Mouse (Mus musculus): ENCODE data around the gene Tcp1. TPM values are rescaled to one million over a fixed set of nuclear protein-coding genes. Genes with fewer than 3 reads are reported as not detected.
"Not testable (repeated sequence)": the region's sequence is repeated elsewhere in the genome, so short reads cannot be mapped to it uniquely, and the experiment has no call there.

Tcp1 gene
- polyA plus RNA-seq, 1 experiment from 2014 or later = 356 TPM

GRCm38 (mm10) chr17:12940151-12940805 is 24.8 kb downstream of the Tcp1 start, which contains the start of gene Acat3:
Gene Acat3 (minus strand): TSS chr17:12940600.
- Histone ChIP-seq H3K36me3 (peaks cover 23% of the 10 kb centered on the region), H3K4me3 (replicated peaks) (peak within 1 kb of the TSS; percentile 35), H3K9ac (no peak within 1 kb of the TSS), H3K27me3 (no peaks in the 10 kb centered on the region), H3K4me1 (peaks cover 11% of the 10 kb centered on the region), H3K9me3 (replicated peaks) (no peaks in the 10 kb centered on the region), H3K27ac (replicated peaks) (no peak within 1 kb of the TSS), H3K4me2 (replicated peaks) (peak within 1 kb of the TSS; percentile 59)
- 9% methylated on average over 27 of the region's 27 CpGs for WGBS
- ATAC-seq (ENCODE audit: insufficient number of reproducible peaks, low FRiP score, low TSS enrichment, low read depth) = peak; percentile 81; the same call in 1 of the 2 replicates

- H3K27me3 ChIP-seq = no peaks in the 10 kb centered on the region
- 68% methylated on average over 8 of the region's 8 CpGs for WGBS
- no peak for ATAC-seq (ENCODE audit: insufficient number of reproducible peaks, low FRiP score, low TSS enrichment, low read depth)
These were observed 26.2 kb downstream of the Tcp1 start for GRCm38 (mm10) chr17:12941543-12942260.

GRCm38 (mm10) chr17:12942459-12943162 is 27.1 kb downstream of the Tcp1 start:
- Histone ChIP-seq H3K9ac (no peak overlapping the region), H3K4me1 (peaks cover 11% of the 10 kb centered on the region), H3K4me2 (replicated peaks) (no peak overlapping the region), H3K27ac (replicated peaks) (no peak overlapping the region), H3K27me3 (no peaks in the 10 kb centered on the region), H3K4me3 (replicated peaks) (no peak overlapping the region), H3K36me3 (peaks cover 37% of the 10 kb centered on the region), H3K9me3 (replicated peaks) (no peaks in the 10 kb centered on the region)
- ATAC-seq (ENCODE audit: insufficient number of reproducible peaks, low FRiP score, low TSS enrichment, low read depth) = no peak
- WGBS = 91% methylated on average over 6 of the region's 6 CpGs

More at GRCm38 (mm10) chr17:12941543-12942260, 26.2 kb downstream of the Tcp1 start:
- Histone ChIP-seq H3K36me3 (peaks cover 33% of the 10 kb centered on the region), H3K9me3 (replicated peaks) (no peaks in the 10 kb centered on the region), H3K4me1 (peaks cover 11% of the 10 kb centered on the region), H3K4me2 (replicated peaks) (no peak overlapping the region), H3K4me3 (replicated peaks) (no peak overlapping the region), H3K27ac (replicated peaks) (no peak overlapping the region), H3K9ac (no peak overlapping the region)

DNA sequence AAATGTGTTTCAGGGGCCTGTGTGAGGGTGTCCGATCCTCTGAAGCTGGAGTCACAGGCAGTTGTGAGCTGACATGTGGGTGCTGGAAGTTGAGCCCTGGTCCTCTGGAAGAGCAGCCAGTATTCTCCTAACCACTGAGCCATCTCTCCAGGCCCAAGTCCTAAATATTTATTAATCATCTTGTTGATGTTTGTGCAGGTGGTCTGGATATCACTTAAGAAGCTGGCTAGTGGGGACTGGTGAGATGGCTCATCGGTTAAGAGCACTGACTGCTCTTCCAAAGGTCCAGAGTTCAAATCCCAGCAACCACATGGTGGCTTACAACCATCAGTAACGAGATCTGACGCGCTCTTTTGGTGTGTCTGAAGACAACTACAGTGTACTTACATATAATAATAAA is 34.2 kb downstream of the Tcp1 start:
- Histone ChIP-seq H3K9ac (no peak overlapping the region), H3K27me3 (no peaks in the 10 kb centered on the region), H3K4me2 (replicated peaks) (no peak overlapping the region), H3K9me3 (replicated peaks) (no peaks in the 10 kb centered on the region), H3K27ac (replicated peaks) (no peak overlapping the region), H3K36me3 (peaks cover 56% of the 10 kb centered on the region), H3K4me3 (replicated peaks) (no peak overlapping the region), H3K4me1 (no peaks in the 10 kb centered on the region)
- WGBS = 92% methylated on average over 5 of the region's 5 CpGs
- ATAC-seq (ENCODE audit: insufficient number of reproducible peaks, low FRiP score, low TSS enrichment, low read depth) = no peak

DNA sequence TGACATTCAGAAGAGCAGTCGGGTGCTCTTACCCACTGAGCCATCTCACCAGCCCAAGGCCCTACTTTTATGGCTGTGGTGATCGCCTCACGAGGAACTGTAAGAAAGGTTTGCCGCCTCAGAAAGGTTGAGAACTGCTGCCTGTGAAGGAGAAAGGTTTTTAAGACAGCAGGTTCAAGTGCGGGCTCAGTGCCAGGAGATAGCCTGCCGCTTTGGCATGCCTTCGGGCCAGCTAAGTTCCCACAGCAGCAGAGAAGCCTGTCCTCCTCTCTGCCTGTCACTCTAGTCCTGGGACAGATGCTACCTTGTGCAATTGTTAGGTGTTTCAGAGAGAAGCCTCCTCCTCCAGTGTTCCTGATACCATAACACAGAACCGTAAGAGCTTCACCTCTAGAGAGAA is 41.2 kb downstream of the Tcp1 start:
- H3K36me3 ChIP-seq = peaks cover 31% of the 10 kb centered on the region
- H3K27ac ChIP-seq (replicated peaks) = no peak overlapping the region
- H3K4me1 ChIP-seq = peaks cover 6% of the 10 kb centered on the region; the same call in 1 of the 2 replicates
- WGBS = 95% methylated on average over 8 of the region's 8 CpGs
- no peaks in the 10 kb centered on the region for H3K9me3 ChIP-seq (replicated peaks)
- no peak overlapping the region for H3K4me3 ChIP-seq (replicated peaks)
- no peak for ATAC-seq (ENCODE audit: insufficient number of reproducible peaks, low FRiP score, low TSS enrichment, low read depth)
- no peak overlapping the region for H3K9ac ChIP-seq
- H3K27me3 ChIP-seq = no peaks in the 10 kb centered on the region
- H3K4me2 ChIP-seq (replicated peaks) = no peak overlapping the region

- not testable (repeated sequence) for H3K4me1 ChIP-seq; H3K4me3 ChIP-seq (replicated peaks); H3K9me3 ChIP-seq (replicated peaks); H3K9ac ChIP-seq; ATAC-seq (ENCODE audit: insufficient number of reproducible peaks, low FRiP score, low TSS enrichment, low read depth); H3K27ac ChIP-seq (replicated peaks); H3K4me2 ChIP-seq (replicated peaks); H3K27me3 ChIP-seq
- WGBS = 48% methylated on average over 2 of the region's 2 CpGs
- peaks cover 21% of the 10 kb centered on the region; the same call in 1 of the 2 replicates for H3K36me3 ChIP-seq
These were observed 43.9 kb downstream of the Tcp1 start for GRCm38 (mm10) chr17:12959377-12959776.

DNA sequence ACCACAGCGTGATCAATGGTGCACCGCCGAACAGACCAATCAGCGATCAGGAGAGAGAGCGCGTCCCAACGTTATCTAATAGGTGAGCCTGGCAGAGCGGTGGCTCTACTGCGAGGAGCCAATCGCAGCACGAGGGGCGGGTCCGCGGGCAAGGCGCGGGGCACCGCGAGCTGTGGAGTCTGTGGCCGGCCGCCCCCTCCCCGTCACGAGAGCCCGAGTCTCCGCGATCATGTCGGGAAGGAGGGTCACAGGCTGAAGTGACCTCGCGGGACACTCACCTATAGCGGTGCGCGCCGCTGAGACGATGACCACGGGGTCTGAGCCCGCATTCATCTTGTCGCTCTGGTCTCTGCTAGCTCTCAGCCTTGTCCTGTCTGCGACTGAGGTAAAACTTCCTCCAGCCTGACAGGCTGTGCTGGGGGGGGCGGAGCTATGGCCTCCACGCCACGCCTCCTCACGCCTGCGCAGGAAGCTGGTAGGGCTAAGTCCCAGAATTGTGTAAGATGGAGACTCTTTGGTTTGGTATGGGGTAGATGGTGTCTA is 44.9 kb downstream of the Tcp1 start, which contains the start of gene Acat2:
Gene Acat2, minus strand, starts transcription at position 417 of the 543 bp plus-strand sequence.
- H3K4me1 ChIP-seq = peaks cover 9% of the 10 kb centered on the region; the same call in 1 of the 2 replicates
- peaks cover 21% of the 10 kb centered on the region; the same call in 1 of the 2 replicates for H3K36me3 ChIP-seq
- H3K4me2 ChIP-seq (replicated peaks) = peak within 1 kb of the TSS; percentile 79
- peak within 1 kb of the TSS; percentile 47 for H3K9ac ChIP-seq
- ATAC-seq (ENCODE audit: insufficient number of reproducible peaks, low FRiP score, low TSS enrichment, low read depth) = peak; percentile 98
- H3K27me3 ChIP-seq = no peaks in the 10 kb centered on the region
- WGBS = under 1% methylated on average over 42 of the region's 42 CpGs
- no peaks in the 10 kb centered on the region for H3K9me3 ChIP-seq (replicated peaks)
- H3K27ac ChIP-seq (replicated peaks) = peak within 1 kb of the TSS; percentile 89
- peak within 1 kb of the TSS; percentile 81 for H3K4me3 ChIP-seq (replicated peaks)

DNA sequence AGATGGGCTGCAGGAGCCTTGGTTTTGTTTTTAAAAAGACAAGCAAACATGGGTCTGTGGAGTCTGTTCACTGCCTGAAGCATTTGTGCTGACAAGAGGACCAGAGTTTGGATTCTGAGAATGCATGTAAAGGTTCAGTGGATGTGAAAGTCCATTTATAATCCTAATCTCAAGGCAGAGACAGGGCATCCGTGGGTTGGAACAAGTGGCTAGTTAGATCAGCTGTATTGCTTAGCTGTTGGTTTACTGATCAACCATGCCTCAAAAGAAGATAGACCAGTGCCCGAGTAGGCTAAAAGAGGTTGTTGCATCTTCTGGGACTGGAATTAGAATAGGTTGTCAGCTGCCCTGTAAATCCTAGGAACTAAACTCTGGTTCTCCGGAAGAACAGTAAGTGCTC is 48.0 kb downstream of the Tcp1 start:
- H3K27ac ChIP-seq (replicated peaks) = 0 out of 2 replicates have a peak overlapping the region, but pooled peaks have one; percentile 39

GRCm38 (mm10) chr17:12967173-12967572 is 51.7 kb downstream of the Tcp1 start:
- Histone ChIP-seq H3K9ac (no peak overlapping the region), H3K36me3 (peaks cover 28% of the 10 kb centered on the region)

More for the DNA sequence above, 48.0 kb downstream of the Tcp1 start:
- no peak for ATAC-seq (ENCODE audit: insufficient number of reproducible peaks, low FRiP score, low TSS enrichment, low read depth)
- Histone ChIP-seq H3K4me3 (replicated peaks) (no peak overlapping the region), H3K4me1 (peaks cover 9% of the 10 kb centered on the region; the same call in 1 of the 2 replicates), H3K4me2 (replicated peaks) (no peak overlapping the region), H3K9me3 (replicated peaks) (no peaks in the 10 kb centered on the region), H3K9ac (no peak overlapping the region), H3K27me3 (no peaks in the 10 kb centered on the region), H3K36me3 (peaks cover 22% of the 10 kb centered on the region)
- 80% methylated on average over 3 of the region's 3 CpGs for WGBS

GRCm38 (mm10) chr17:12973851-12974250 is 58.4 kb downstream of the Tcp1 start:
- Histone ChIP-seq H3K27ac (replicated peaks) (no peak overlapping the region), H3K27me3 (no peaks in the 10 kb centered on the region), H3K4me3 (replicated peaks) (no peak overlapping the region), H3K4me2 (replicated peaks) (no peak overlapping the region), H3K4me1 (no peaks in the 10 kb centered on the region), H3K9ac (no peak overlapping the region), H3K9me3 (replicated peaks) (no peaks in the 10 kb centered on the region), H3K36me3 (peaks cover 45% of the 10 kb centered on the region)
- 71% methylated on average over 2 of the region's 2 CpGs for WGBS
- no peak for ATAC-seq (ENCODE audit: insufficient number of reproducible peaks, low FRiP score, low TSS enrichment, low read depth)

More at GRCm38 (mm10) chr17:12967173-12967572, 51.7 kb downstream of the Tcp1 start:
- Histone ChIP-seq H3K27ac (replicated peaks) (no peak overlapping the region), H3K4me1 (peaks cover 3% of the 10 kb centered on the region; the same call in 1 of the 2 replicates), H3K27me3 (no peaks in the 10 kb centered on the region), H3K9me3 (replicated peaks) (no peaks in the 10 kb centered on the region), H3K4me2 (replicated peaks) (no peak overlapping the region), H3K4me3 (replicated peaks) (no peak overlapping the region)
- WGBS = 90% methylated on average over 2 of the region's 2 CpGs
- no peak for ATAC-seq (ENCODE audit: insufficient number of reproducible peaks, low FRiP score, low TSS enrichment, low read depth)
